Mouse (Mus musculus) bone marrow macrophage, adult 2 months (primary cell): ENCODE results near the gene 5730596B20Rik. TPM values are rescaled to one million over a fixed set of nuclear protein-coding genes. Genes with fewer than 3 reads are reported as not detected.
A peak's percentile ranks its signal among the peaks of the same experiment; 100 is the strongest.

ENCODE experiments used
- H3K27ac ChIP-seq: 2 replicates; pipeline ENCODE4 v1.5.1; 2012; ENCODE audit warnings: low read depth, low read length; ENCODE audit not compliant: insufficient read depth
- H3K4me1 ChIP-seq: 2 replicates; pipeline ENCODE4 v1.6.1; 2012; ENCODE audit warnings: low read length; ENCODE audit not compliant: control insufficient read depth, insufficient read depth
- H3K4me3 ChIP-seq: 2 replicates; pipeline ENCODE4 v1.5.1; 2012; ENCODE audit warnings: mild to moderate bottlenecking, low read length, moderate library complexity; ENCODE audit not compliant: insufficient read depth
- CTCF ChIP-seq: IDR thresholded peaks from 2 replicates; pipeline ENCODE4 v1.5.1; 2012; ENCODE audit warnings: low read depth, mild to moderate bottlenecking, low read length, moderate library complexity
- POLR2A ChIP-seq: IDR thresholded peaks from 2 replicates; pipeline ENCODE4 v1.6.1; 2012; ENCODE audit warnings: mild to moderate bottlenecking, low read depth, low read length, borderline replicate concordance
- polyA plus RNA-seq: library from polyadenylated mRNA; stranded (reverse); fragments of >200 nt; gene quantifications from 2 replicates; pipeline ENCODE4 v1.2.4, GENCODE M21; 2012; ENCODE audit not compliant: missing spikeins, insufficient read depth, insufficient read length

5730596B20Rik gene
- polyA plus RNA-seq, 1 experiment: not detected

DNA sequence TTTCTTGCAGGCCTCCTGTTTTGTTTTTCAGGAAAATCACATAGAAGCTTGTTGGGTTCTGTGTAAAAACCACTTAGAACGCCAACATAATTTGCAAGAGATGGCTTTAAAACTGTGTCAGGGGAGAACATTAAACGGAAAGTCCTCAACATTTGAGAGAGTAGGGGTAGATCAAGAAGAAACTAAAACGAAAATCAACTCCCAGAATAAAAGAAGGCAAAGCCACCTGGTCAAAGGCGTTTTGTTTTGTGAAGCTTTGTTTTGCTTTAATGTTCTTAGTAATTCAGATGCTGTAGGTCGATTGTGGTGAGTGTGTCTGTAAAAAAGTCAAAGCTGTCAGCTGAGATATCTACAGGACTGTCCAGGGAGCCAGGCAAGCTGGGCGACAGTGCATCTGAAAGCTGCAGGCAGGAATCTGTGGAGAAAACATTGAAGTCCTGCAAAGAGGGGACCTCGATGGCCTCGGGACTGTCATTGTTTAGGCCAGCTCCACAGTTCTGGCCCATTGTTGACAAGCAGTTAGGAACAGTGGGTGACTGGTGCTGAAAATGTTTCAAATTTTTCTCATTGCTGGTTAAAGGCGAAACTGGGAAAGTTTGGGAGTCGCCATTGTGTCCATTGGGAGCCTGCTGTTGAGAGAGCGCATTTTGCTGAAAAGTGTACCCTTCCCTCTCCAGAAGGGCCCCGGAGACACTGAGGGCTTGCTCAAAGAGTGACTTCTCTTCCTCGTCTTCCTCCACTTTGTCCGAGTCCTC lies 14.5 kb upstream of the 5730596B20Rik start:
- Histone ChIP-seq H3K4me1 (peaks cover 20% of the 10 kb centered on the region), H3K4me3 (no peak overlapping the region), H3K27ac (no peak overlapping the region)
- TF ChIP-seq POLR2A (no peak), CTCF (no peak)

DNA sequence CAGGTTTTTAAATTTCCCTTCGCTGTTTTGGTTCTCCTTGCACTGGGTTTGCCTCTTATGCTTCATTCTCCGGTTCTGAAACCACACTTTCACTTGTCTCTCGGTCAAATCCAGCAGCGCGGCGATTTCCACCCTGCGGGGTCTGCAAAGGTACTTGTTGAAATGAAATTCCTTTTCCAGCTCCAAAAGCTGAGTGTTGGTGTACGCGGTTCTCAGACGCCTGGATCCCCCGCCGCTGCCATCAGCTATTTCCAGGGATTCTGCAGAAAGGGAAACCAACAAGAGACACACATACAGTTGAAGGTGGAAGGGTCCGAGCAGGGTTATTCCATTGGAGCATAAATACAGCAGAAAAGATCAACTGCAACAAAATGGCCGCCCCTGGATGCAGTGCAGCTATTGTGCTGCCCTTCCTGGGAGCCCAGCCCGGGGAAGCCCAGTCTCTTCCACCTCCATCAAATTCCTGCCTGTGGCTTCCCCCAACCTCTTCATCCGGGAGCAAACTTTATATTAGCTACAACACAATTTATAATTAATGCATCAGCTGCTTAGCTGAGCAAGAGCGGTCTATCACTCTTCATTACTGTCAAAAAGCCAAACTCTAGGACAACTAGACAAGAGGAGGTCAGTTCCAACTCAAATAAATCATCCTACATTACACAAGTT lies 13.8 kb upstream of the 5730596B20Rik start:
- H3K4me1 ChIP-seq: peaks cover 20% of the 10 kb centered on the region
- TF ChIP-seq CTCF (no peak), POLR2A (no peak)
- no peak overlapping the region for H3K27ac ChIP-seq
- H3K4me3 ChIP-seq: no peak overlapping the region

DNA sequence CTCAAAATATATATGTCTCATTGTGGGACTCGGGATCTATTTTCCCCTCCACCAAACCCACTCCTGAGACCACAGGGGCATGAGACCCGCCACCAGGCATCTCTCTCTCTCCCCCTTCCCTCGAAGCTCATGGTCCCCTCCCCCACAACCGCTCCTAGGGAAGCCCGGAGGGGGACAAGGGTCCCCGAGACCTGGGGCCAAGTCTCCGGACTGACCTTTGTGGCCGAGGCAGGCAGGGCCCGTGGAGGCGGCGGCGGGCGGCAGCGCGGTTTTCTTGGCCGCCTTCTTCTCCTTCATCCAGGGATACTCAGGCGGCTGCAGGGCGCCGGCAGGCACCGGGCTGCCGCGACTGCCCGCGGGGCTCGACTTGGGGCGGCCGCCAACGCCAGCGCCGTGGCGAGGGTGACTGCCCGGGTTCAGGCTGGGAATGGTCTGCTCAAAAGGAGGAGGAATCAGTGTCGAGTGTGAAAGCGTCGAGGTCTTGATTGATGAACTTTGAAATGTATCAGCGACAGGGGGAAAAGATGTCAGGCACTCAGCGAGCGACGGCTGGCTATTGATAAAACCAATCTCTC lies 13.2 kb upstream of the 5730596B20Rik start:
- Histone ChIP-seq H3K27ac (no peak overlapping the region), H3K4me3 (peak overlapping the region; percentile 50), H3K4me1 (peaks cover 20% of the 10 kb centered on the region)
- TF ChIP-seq POLR2A: no peak
- no peak for TF ChIP-seq CTCF

DNA sequence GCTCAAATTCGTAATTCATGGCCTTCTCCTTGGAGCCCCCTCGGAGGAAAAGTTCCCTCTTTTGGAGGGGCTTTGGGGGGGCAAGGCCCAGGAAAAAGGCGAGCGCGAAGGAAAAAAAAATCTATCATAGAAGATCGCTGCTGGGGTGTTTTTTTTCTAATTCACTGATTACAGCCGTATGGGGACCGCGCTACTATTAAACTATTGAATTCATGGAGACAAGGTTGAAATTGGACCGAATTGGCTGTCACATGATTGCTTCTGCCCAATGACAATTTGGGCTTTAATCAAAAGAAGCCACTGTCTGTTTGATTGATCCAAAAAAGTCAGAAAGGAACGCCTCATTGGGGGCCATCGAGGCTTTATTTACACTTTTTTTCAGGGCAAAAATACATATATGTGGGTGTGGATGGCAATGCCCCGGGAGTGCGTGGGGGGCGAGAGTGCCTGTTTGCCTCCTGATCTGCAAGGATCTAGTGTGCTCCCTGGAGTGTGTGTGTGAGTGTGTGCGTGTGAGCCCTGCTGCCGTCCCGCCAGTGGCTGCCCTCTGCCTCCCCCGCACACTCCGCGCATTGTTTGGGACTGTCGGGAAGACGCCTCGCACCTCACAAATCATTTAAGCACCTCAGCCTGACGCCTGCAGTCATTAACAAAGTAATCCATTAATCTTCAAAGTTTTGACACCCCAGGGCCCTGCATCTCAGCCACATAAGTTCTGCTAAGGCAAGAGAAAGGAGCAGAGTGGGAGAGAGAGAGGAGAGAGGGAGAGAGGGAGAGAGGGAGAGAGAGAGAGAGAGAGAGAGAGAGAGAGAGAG lies 12.5 kb upstream of the 5730596B20Rik start, which contains the start of gene Hoxa2:
Gene Hoxa2, minus strand, starts transcription at position 206 of the 815 bp plus-strand sequence.
- Histone ChIP-seq H3K4me3 (peak within 1 kb of the TSS; percentile 50), H3K4me1 (peaks cover 15% of the 10 kb centered on the region), H3K27ac (no peak within 1 kb of the TSS)
- TF ChIP-seq POLR2A (no peak), CTCF (no peak)

DNA sequence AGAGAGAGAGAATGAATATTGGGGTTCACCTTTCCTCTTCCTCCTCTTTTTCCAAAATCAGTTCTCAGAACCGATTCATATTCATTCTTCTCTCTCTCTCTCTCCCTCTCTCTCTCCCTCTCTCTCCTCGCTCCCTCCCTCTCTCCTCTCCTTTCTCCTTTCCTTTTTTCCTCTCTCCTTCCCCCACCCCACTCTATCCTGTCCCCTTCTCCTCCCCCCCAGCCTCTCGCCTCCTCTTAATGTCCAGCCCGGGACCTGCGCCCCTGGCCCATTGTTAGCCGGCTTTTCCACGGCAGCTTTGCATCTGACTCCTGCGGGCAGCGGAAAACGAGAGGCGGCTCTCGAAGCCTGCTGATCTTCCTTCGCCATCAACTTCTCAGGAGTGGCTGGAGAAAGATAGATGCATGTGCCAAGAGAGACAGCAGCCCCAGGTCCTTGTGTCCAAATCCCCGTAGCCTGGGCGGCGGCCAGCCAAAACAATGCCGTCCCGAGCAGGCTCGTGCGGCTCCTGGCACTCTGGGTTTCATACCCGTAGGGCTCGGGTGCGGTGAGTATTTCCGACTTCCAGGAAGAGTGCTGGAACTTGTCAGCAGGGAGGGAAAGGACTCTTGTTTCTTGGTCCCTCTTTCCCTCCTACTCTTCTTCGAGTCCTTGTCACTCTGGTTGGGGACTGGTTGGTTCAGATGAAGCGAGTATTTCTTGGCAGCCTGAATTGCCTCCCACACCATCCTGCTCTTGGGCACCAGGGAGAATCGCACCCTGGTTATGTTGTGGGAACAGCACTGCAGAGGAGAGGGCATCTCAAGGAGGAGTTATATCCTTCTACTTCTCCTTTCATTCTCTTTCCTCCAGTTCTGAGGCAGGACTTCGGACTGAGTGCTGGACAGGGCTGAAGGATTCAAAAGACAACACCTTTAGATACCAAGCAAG lies 11.6 kb upstream of the 5730596B20Rik start:
- Histone ChIP-seq H3K4me3 (no peak overlapping the region), H3K4me1 (peaks cover 11% of the 10 kb centered on the region), H3K27ac (no peak overlapping the region)
- TF ChIP-seq CTCF (no peak), POLR2A (no peak)

DNA sequence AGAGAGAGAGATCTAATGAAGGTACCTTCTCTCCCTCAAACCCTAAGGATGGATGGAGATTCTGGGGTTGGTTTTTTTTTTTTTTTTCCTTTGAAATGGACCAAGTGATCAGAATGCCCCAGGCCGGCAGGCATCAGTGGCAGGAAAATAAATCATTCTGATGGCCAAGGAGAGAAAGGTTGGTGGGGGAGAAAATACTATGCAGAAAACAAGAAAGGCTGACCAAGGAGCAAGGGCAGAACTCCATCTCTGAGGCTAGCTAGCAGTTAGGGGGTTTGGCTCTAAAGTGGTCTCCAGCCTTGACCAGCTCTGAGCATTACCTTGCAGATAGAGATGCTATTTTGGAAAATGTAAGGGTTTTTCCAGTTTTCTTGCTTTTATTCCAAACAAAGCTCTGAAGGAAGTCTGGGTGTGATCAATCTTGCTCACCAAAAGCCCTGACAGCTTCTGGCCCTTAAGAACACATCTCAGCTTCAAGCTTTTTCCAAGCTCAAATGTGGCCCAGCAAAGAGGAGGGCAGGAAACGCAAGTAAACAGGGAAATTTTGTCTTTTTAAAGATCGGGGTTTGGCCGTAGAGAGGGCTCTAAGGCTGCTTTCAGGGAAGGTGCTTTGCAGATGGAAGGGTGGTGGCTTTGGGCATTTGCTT lies 10.7 kb upstream of the 5730596B20Rik start:
- H3K4me3 ChIP-seq: no peak overlapping the region
- peaks cover 5% of the 10 kb centered on the region; the same call in 1 of the 2 replicates for H3K4me1 ChIP-seq
- H3K27ac ChIP-seq: no peak overlapping the region
- TF ChIP-seq POLR2A (no peak), CTCF (no peak)

DNA sequence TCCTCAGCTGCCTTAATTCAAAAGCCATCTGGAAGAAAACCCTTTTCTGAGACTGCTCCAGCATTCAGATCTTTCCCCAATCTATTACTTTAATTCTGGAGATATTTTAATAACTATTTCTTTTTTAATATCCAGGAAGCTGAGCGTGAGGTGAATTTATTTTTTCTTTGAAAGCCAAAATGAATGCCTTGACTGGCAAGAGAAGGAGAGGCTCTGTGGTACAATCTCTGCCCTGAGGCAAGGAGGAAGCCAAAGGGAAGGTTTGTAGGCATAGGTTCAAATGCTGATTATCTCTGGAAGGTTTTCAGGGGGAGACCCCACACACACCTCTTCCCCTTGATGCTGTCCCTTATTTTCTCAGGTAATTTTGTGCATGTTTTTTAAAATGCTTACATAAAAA lies 10.1 kb upstream of the 5730596B20Rik start:
- Histone ChIP-seq H3K27ac (no peak overlapping the region), H3K4me3 (no peak overlapping the region), H3K4me1 (no peaks in the 10 kb centered on the region)
- TF ChIP-seq POLR2A (no peak), CTCF (no peak)

DNA sequence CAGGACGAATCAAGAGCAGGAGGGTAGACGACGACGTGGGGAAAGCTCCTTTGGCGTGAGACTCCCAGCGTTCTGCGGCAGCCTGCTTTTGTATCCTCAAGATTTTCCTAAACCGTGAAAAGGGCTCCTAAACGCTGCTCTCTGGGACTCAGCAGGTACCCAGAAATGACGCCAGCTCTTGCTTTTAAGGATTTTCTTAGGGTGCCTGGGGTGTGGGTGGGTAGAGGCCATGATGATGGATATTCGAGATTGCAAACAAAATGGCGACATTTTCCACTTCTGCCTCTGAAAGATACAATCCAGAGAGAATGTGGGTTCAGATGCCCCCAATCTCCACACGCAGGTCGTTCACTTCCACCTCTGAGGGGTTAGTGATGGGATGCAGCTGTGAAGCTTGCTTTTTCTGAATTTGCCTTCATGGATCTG lies 9.5 kb upstream of the 5730596B20Rik start:
- H3K27ac ChIP-seq: no peak overlapping the region
- no peak overlapping the region for H3K4me3 ChIP-seq
- no peak for TF ChIP-seq POLR2A
- TF ChIP-seq CTCF: no peak
- no peaks in the 10 kb centered on the region for H3K4me1 ChIP-seq
